Mouse (Mus musculus) heart, adult 2 months (tissue): ENCODE results near the gene Dcaf17. TPM values are rescaled to one million over a fixed set of nuclear protein-coding genes. Genes with fewer than 3 reads are reported as not detected.

Experiments
- DNase-seq, 2 experiments: peaks; one replicate each; pipeline ENCODE4 v3.0.0; 2021
- H3K27ac ChIP-seq: fragments of 200-600 bp; 2 replicates; pipeline ENCODE4 v1.8.1; 2022
- H3K27me3 ChIP-seq: fragments of 200-500 bp; 2 replicates; pipeline ENCODE4 v1.6.1; 2012; ENCODE audit warnings: mild to moderate bottlenecking, low read length, inconsistent platforms, mixed read lengths; ENCODE audit not compliant: control insufficient read depth, insufficient read depth
- H3K36me3 ChIP-seq: fragments of 200-500 bp; 2 replicates; pipeline ENCODE4 v1.6.1; 2012; ENCODE audit warnings: low read length, inconsistent platforms; ENCODE audit not compliant: control insufficient read depth, insufficient read depth
- H3K4me1 ChIP-seq: fragments of 200-500 bp; 2 replicates; pipeline ENCODE4 v1.6.1; 2011; ENCODE audit warnings: low read length; ENCODE audit not compliant: control insufficient read depth, insufficient read depth
- H3K4me3 ChIP-seq: fragments of 200-600 bp; 2 replicates; pipeline ENCODE4 v1.8.1; 2022
- H3K79me2 ChIP-seq: fragments of 200-500 bp; replicated peaks from 2 replicates; pipeline ENCODE4 v1.6.1; 2012; ENCODE audit warnings: mild to moderate bottlenecking, inconsistent platforms, low read length, moderate library complexity, mixed read lengths; ENCODE audit not compliant: control insufficient read depth, insufficient read depth
- H3K9ac ChIP-seq: fragments of 200-500 bp; 2 replicates; pipeline ENCODE4 v1.6.1; 2012; ENCODE audit warnings: low read depth, mild to moderate bottlenecking, control low read depth, inconsistent platforms, low read length, mixed read lengths
- CTCF ChIP-seq: fragments of 200-600 bp; IDR thresholded peaks from 2 replicates; pipeline ENCODE4 v1.8.1; 2022; ENCODE audit warnings: antibody characterized with exemption, mild to moderate bottlenecking, moderate library complexity
- EP300 ChIP-seq: fragments of 200-500 bp; IDR thresholded peaks from 2 replicates; pipeline ENCODE4 v1.6.1; 2011; ENCODE audit warnings: low read depth, low read length, control low read depth; ENCODE audit not compliant: insufficient read depth
- POLR2A ChIP-seq: fragments of 200-500 bp; IDR thresholded peaks from 2 replicates; pipeline ENCODE4 v1.6.1; 2011; ENCODE audit warnings: mild to moderate bottlenecking, low read depth, low read length, control low read depth; ENCODE audit not compliant: insufficient read depth
- WGBS: fragments of 180-500 bp; shearing (Covaris S2); methylation state at CpG from one replicate; pipeline ENCODE4 v1.1.7; 2018; 5-methylcytosine and 5-hydroxymethylcytosine counted together
- intact Hi-C: fragments of 180-260 bp; cut with DNase I; formaldehyde crosslinking; loops from one replicate; pipeline ENCODE4 v1.15.1; 2025
- polyA plus RNA-seq: library from polyadenylated mRNA; depleted of rRNA; stranded (reverse); fragments of >200 nt; gene quantifications from 2 replicates; pipeline ENCODE4 v1.2.3, GENCODE M21; 2012
- total RNA-seq, 2 experiments: library from RNA; stranded (reverse); gene quantifications; 2 replicates each; pipeline ENCODE4 v1.2.3; 2021

The Dcaf17 gene
- total and polyA plus RNA-seq, 3 experiments: 3.3 to 5.5 (median 4.8) TPM

- intact Hi-C loops: no loop called here
- H3K36me3 ChIP-seq: no peaks in the 10 kb centered on the region
- 58% methylated on average over 14 of the region's 14 CpGs for WGBS
- no peak overlapping the region for H3K9ac ChIP-seq
- no peaks in the 10 kb centered on the region for H3K4me1 ChIP-seq
- no peak for DNase-seq
- TF ChIP-seq POLR2A (no peak), CTCF (no peak), EP300 (no peak)
- no peaks in the 10 kb centered on the region for H3K27me3 ChIP-seq
- H3K27ac ChIP-seq: no peak overlapping the region
- no peaks in the 10 kb centered on the region for H3K79me2 ChIP-seq
- H3K4me3 ChIP-seq: no peak overlapping the region
These were observed 50.5 kb downstream of the Dcaf17 start for GRCm38 (mm10) chr2:71105469-71106215.

DNA sequence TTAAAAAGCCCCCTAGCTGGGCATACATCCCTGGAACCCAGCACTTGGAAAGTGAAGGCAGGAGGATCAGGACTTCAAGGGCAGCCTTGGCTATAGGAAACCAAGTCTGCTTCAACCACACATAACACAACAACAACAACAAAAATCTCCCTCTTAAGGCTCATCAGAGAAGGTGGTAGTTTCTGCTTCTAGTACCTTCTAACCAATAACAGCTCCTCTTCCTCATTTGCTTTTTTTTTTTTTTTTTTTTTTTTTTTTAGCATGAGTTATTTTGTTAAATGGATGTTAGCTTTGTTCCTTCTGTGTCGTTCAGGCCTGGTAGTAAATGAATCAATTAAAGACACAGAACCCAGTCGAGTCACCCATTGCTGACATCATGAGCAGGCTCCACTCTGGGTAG, 52.1 kb downstream of the Dcaf17 start:
- no peak for TF ChIP-seq EP300
- no peak for TF ChIP-seq POLR2A
- no peak for TF ChIP-seq CTCF
- intact Hi-C loops: no loop called here
- no peaks in the 10 kb centered on the region for H3K36me3 ChIP-seq
- no peak overlapping the region for H3K9ac ChIP-seq
- H3K27me3 ChIP-seq: no peaks in the 10 kb centered on the region
- no peaks in the 10 kb centered on the region for H3K79me2 ChIP-seq
- no peak overlapping the region for H3K27ac ChIP-seq
- H3K4me1 ChIP-seq: no peaks in the 10 kb centered on the region
- no peak overlapping the region for H3K4me3 ChIP-seq
- WGBS: 89% methylated on average over 2 of the region's 2 CpGs
- no peak for DNase-seq

DNA sequence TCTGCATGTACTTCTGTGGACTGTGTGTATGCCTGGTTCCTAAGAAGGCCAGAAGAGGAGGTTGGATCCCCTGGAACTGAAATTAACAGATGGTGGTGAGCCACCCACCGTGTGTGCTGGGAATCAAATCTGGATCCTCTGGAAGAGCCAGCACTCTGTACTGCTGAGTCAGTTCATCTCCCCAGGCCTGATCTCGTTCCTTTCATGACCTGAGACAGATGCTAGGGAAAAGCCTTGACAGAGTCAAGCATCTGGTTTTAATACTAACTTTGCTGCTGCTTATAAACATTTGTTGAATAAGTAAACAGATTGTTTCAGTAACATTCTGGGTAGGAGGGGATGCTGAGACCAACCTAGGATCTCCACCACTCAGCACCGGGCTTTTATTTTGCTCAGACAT, 53.4 kb downstream of the Dcaf17 start:
- no peak for TF ChIP-seq CTCF
- TF ChIP-seq POLR2A: no peak
- TF ChIP-seq EP300: no peak
- H3K36me3 ChIP-seq: no peaks in the 10 kb centered on the region
- H3K79me2 ChIP-seq: no peaks in the 10 kb centered on the region
- DNase-seq: no peak
- H3K4me1 ChIP-seq: no peaks in the 10 kb centered on the region
- no peak overlapping the region for H3K4me3 ChIP-seq
- intact Hi-C loops: no loop called here
- no peaks in the 10 kb centered on the region for H3K27me3 ChIP-seq
- no peak overlapping the region for H3K9ac ChIP-seq
- H3K27ac ChIP-seq: no peak overlapping the region
- WGBS: 88% methylated on average over 3 of the region's 3 CpGs

DNA sequence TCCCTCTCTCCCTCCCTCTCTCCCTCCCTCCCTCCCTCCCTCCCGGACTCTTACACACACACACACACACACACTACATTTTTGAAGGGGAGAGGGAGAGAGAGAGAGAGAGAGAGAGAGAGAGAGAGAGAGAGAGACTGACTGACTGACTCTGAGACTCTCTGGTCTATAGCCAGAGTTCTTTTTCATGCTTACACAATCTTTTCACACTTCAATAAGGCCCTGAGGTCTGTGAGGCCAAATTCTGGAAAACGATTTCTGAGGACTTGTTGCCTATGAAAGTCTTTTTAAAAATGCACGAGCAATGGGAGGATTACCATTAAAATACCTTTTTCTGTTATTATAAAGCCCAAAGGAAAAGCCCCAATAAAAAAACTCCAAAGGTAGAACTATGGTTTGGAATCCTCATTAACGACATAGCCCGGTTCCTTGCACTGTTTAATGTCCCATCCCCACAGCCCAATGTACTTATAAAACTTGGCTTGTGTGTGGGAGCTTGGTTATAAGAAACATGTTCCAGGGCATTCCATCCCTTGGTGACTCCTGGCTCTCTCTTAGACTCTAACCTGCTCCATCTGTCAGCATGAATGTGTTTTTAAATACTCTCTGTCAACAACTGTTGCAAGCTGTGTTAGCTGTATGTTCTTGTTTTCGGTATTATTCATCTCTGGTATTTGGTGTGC, 58.5 kb downstream of the Dcaf17 start:
- WGBS: 59% methylated on average over 6 of the region's 6 CpGs

DNA sequence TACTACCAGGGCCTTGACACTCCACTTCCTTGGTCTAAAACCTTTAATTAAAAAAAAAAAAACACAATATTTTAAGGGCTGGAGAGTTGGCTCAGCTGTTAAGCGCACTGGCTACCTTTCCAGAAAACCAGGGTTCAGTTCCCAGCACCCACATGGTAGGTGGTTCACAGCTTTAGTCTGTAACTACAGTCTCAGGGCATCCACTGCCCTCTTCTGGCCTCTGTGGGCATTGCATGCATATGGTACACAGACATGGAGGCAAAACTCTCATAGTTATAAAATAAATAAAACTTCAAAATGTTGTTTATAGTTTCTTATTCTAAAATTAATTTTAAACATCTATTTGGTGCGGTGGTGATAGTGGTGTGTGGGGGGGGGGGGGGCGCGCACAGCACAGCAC, 61.0 kb downstream of the Dcaf17 start:
- H3K27me3 ChIP-seq: peaks cover 5% of the 10 kb centered on the region; the same call in 1 of the 2 replicates
- intact Hi-C loops: no loop called here
- H3K4me3 ChIP-seq: no peak overlapping the region
- DNase-seq: no peak
- no peaks in the 10 kb centered on the region for H3K79me2 ChIP-seq
- no peaks in the 10 kb centered on the region for H3K4me1 ChIP-seq
- H3K27ac ChIP-seq: no peak overlapping the region
- H3K36me3 ChIP-seq: no peaks in the 10 kb centered on the region
- no peak overlapping the region for H3K9ac ChIP-seq
- TF ChIP-seq CTCF (peak; percentile 43), EP300 (no peak), POLR2A (no peak)
- 94% methylated on average over 4 of the region's 4 CpGs for WGBS

More for the DNA sequence above, 58.5 kb downstream of the Dcaf17 start:
- H3K36me3 ChIP-seq: no peaks in the 10 kb centered on the region
- DNase-seq: no peak
- H3K9ac ChIP-seq: no peak overlapping the region
- no peaks in the 10 kb centered on the region for H3K4me1 ChIP-seq
- H3K79me2 ChIP-seq: no peaks in the 10 kb centered on the region
- H3K27ac ChIP-seq: no peak overlapping the region
- TF ChIP-seq POLR2A (no peak), CTCF (no peak)
- intact Hi-C loops: no loop called here
- H3K4me3 ChIP-seq: no peak overlapping the region
- peaks cover 5% of the 10 kb centered on the region; the same call in 1 of the 2 replicates for H3K27me3 ChIP-seq
